Mouse (Mus musculus) embryonic facial prominence, embryonic 14.5 days (tissue): ENCODE data around the gene Trappc10. TPM values are rescaled to one million over a fixed set of nuclear protein-coding genes. Genes with fewer than 3 reads are reported as not detected.

Source experiments
- ATAC-seq: fragments of 200-750 bp; cut with Nextera tagmentation; 2 replicates; pipeline ENCODE4 v1.8.0; 2017; ENCODE audit warnings: low read depth, moderate number of reproducible peaks, moderate TSS enrichment
- DNase-seq: peaks from one replicate; pipeline ENCODE4 v3.0.0-alpha.2; 2015; ENCODE audit warnings: low spot score
- H3K27ac ChIP-seq: fragments of 300-500 bp; sonication (generic); replicated peaks from 2 replicates; pipeline ENCODE4 v1.5.1; 2014; ENCODE audit warnings: low read depth, mild to moderate bottlenecking, low read length, moderate library complexity
- H3K27me3 ChIP-seq: fragments of 300-500 bp; sonication (generic); replicated peaks from 2 replicates; pipeline ENCODE4 v1.6.1; 2014; ENCODE audit warnings: low read length; ENCODE audit not compliant: control insufficient read depth, insufficient read depth
- H3K36me3 ChIP-seq: fragments of 300-500 bp; sonication (generic); 2 replicates; pipeline ENCODE4 v1.6.1; 2014; ENCODE audit warnings: low read length, mixed read lengths; ENCODE audit not compliant: control insufficient read depth, insufficient read depth
- H3K4me1 ChIP-seq: fragments of 300-500 bp; sonication (generic); 2 replicates; pipeline ENCODE4 v1.6.1; 2014; ENCODE audit warnings: antibody characterized with exemption, low read length; ENCODE audit not compliant: control insufficient read depth, insufficient read depth
- H3K4me2 ChIP-seq: fragments of 300-500 bp; sonication (generic); 2 replicates; pipeline ENCODE4 v1.6.1; 2014; ENCODE audit warnings: low read depth, mild to moderate bottlenecking, low read length, moderate library complexity, mixed read lengths
- H3K4me3 ChIP-seq: fragments of 300-500 bp; sonication (generic); 2 replicates; pipeline ENCODE4 v1.5.1; 2014; ENCODE audit warnings: low read depth, mild to moderate bottlenecking, low read length
- H3K9ac ChIP-seq: fragments of 300-500 bp; sonication (generic); 2 replicates; pipeline ENCODE4 v1.6.1; 2014; ENCODE audit warnings: low read depth, mild to moderate bottlenecking, low read length, moderate library complexity, mixed read lengths
- H3K9me3 ChIP-seq: fragments of 300-500 bp; sonication (generic); 2 replicates; pipeline ENCODE4 v1.6.1; 2016; ENCODE audit warnings: low read length; ENCODE audit not compliant: control insufficient read depth
- WGBS: fragments of 180-500 bp; shearing (Covaris S2); extraction: QIAGEN DNeasy Blood & Tissue Kit; methylation state at CpG from one replicate; pipeline ENCODE4 v1.1.7; 2014; 5-methylcytosine and 5-hydroxymethylcytosine counted together
- polyA plus RNA-seq: library from polyadenylated mRNA; unstranded; fragments of >200 nt; fragmentation: Nextera tagmentation; extraction: Ambion mirVana; gene quantifications from 2 replicates; pipeline ENCODE4 v1.2.1, GENCODE M21; 2014

Trappc10 gene
- polyA plus RNA-seq, 1 experiment from 2014 or later, result 17.4 TPM

DNA sequence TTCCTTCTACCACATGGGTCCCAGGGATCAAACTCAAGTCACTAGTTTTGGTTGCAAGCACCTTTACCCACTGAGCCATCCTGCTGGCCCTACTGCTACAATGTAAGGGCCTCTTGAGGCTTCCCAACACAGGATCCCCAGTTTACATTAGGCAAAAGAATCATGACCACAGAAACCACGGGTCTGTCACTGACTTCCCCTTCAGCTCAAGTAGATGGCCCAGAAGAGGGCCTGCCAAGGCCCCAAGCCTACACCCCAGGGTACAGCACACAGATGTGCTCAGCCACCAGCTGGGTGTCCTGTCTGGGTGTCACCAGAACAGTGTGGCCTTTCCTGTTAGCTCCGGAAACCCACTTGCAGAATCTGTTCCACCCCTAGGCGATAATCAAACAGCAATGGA, 20.3 kb upstream of the Trappc10 start:
- ATAC-seq (no peak), DNase-seq (no peak)
- peaks cover 8% of the 10 kb centered on the region for H3K4me1 ChIP-seq
- no peak overlapping the region for H3K27ac ChIP-seq
- no peak overlapping the region for H3K4me3 ChIP-seq
- H3K4me2 ChIP-seq, result no peak overlapping the region
- no peaks in the 10 kb centered on the region for H3K36me3 ChIP-seq
- H3K9me3 ChIP-seq, result no peaks in the 10 kb centered on the region
- H3K9ac ChIP-seq, result no peak overlapping the region
- 79% methylated on average over 3 of the region's 3 CpGs for WGBS
- H3K27me3 ChIP-seq, result no peaks in the 10 kb centered on the region

- Histone ChIP-seq H3K27ac (no peak overlapping the region), H3K27me3 (no peaks in the 10 kb centered on the region), H3K9me3 (no peaks in the 10 kb centered on the region), H3K4me3 (no peak overlapping the region), H3K9ac (no peak overlapping the region), H3K4me2 (no peak overlapping the region), H3K4me1 (peaks cover 8% of the 10 kb centered on the region), H3K36me3 (no peaks in the 10 kb centered on the region)
- DNase-seq (no peak), ATAC-seq (no peak)
- WGBS, result 68% methylated on average over 7 of the region's 7 CpGs
These were observed 16.6 kb upstream of the Trappc10 start for GRCm38 (mm10) chr10:78260916-78261650.

- Histone ChIP-seq H3K9ac (no peak overlapping the region), H3K4me3 (no peak overlapping the region), H3K36me3 (no peaks in the 10 kb centered on the region), H3K4me1 (peaks cover 8% of the 10 kb centered on the region), H3K27ac (no peak overlapping the region), H3K9me3 (no peaks in the 10 kb centered on the region), H3K27me3 (no peaks in the 10 kb centered on the region), H3K4me2 (no peak overlapping the region)
- DNase-seq (peak; percentile 83), ATAC-seq (peak; percentile 67)
- 17% methylated on average over 5 of the region's 5 CpGs for WGBS
These were observed 15.9 kb upstream of the Trappc10 start for GRCm38 (mm10) chr10:78260322-78260721.

DNA sequence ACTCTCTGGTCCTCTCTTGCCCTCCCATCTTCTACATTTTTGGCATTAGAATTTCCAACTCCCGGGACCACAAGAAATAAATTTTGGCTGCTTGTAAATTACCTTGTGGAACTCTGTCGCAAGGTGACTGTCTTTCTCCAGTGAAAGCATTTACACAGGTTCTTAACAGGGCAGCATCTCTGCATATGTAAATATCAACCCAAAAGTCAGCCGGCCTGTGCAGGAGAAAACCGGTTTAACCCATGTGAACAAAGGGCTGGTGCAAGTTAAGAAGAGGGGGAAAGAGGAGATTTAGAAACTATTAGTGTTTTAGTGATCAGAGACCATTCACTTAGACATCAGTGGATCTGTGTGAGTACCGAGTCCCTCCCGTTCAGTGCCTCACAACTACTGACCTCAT, 15.3 kb upstream of the Trappc10 start:
- Histone ChIP-seq H3K27me3 (no peaks in the 10 kb centered on the region), H3K9ac (no peak overlapping the region), H3K4me2 (no peak overlapping the region), H3K36me3 (no peaks in the 10 kb centered on the region), H3K27ac (no peak overlapping the region), H3K4me1 (peaks cover 8% of the 10 kb centered on the region), H3K9me3 (no peaks in the 10 kb centered on the region), H3K4me3 (no peak overlapping the region)
- WGBS, result 45% methylated on average over 6 of the region's 6 CpGs
- DNase-seq (no peak), ATAC-seq (0 out of 2 replicates have a peak, but pooled peaks have one; percentile 18)

- H3K27ac ChIP-seq, result no peak overlapping the region
- H3K9ac ChIP-seq, result no peak overlapping the region
- H3K4me2 ChIP-seq, result no peak overlapping the region
- H3K36me3 ChIP-seq, result no peaks in the 10 kb centered on the region
- DNase-seq (no peak), ATAC-seq (no peak)
- H3K4me1 ChIP-seq, result peaks cover 8% of the 10 kb centered on the region
- no peaks in the 10 kb centered on the region for H3K27me3 ChIP-seq
- WGBS, result 68% methylated on average over 5 of the region's 5 CpGs
- H3K4me3 ChIP-seq, result no peak overlapping the region
- H3K9me3 ChIP-seq, result no peaks in the 10 kb centered on the region
These were observed 14.8 kb upstream of the Trappc10 start for GRCm38 (mm10) chr10:78259230-78259629.

GRCm38 (mm10) chr10:78258142-78258675, 13.8 kb upstream of the Trappc10 start:
- Histone ChIP-seq H3K27me3 (no peaks in the 10 kb centered on the region), H3K36me3 (no peaks in the 10 kb centered on the region), H3K9me3 (no peaks in the 10 kb centered on the region), H3K9ac (no peak overlapping the region), H3K4me1 (peaks cover 8% of the 10 kb centered on the region), H3K4me3 (no peak overlapping the region), H3K27ac (no peak overlapping the region), H3K4me2 (no peak overlapping the region)
- WGBS, result 69% methylated on average over 6 of the region's 6 CpGs
- DNase-seq (no peak), ATAC-seq (no peak)

- H3K36me3 ChIP-seq, result no peaks in the 10 kb centered on the region
- no peaks in the 10 kb centered on the region for H3K9me3 ChIP-seq
- peaks cover 8% of the 10 kb centered on the region for H3K4me1 ChIP-seq
- no peak overlapping the region for H3K9ac ChIP-seq
- H3K4me2 ChIP-seq, result no peak overlapping the region
- DNase-seq (no peak), ATAC-seq (no peak)
- H3K27me3 ChIP-seq, result no peaks in the 10 kb centered on the region
- H3K4me3 ChIP-seq, result no peak overlapping the region
- WGBS, result 75% methylated on average over 4 of the region's 4 CpGs
- H3K27ac ChIP-seq, result no peak overlapping the region
These were observed 11.2 kb upstream of the Trappc10 start for GRCm38 (mm10) chr10:78255646-78256059.

DNA sequence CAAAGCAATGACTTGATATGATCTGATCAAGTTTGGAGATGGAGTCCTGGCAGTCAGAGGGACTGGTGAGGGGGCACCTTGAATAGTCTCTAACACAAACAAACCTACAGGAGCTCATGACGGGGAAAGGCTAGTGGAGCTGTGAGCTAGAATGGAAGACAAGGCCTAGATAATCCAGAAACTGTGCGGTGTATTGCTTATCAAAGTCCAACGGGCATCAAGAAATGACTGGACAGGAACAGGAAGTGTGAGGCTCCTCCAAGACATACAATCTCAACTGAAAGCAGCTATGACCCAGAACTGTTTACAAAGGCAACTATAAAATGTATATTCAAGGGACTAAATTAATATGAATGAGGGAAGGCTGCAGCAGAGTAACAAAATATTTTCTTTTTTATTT, 2.8 kb upstream of the Trappc10 start:
- Histone ChIP-seq H3K27ac (no peak overlapping the region), H3K4me3 (no peak overlapping the region), H3K9ac (no peak overlapping the region), H3K9me3 (no peaks in the 10 kb centered on the region), H3K36me3 (no peaks in the 10 kb centered on the region), H3K4me1 (peaks cover 12% of the 10 kb centered on the region; the same call in 1 of the 2 replicates), H3K4me2 (no peak overlapping the region), H3K27me3 (no peaks in the 10 kb centered on the region)
- DNase-seq (no peak), ATAC-seq (no peak)
- 94% methylated on average over 3 of the region's 3 CpGs for WGBS

GRCm38 (mm10) chr10:78246725-78247124, 2.3 kb upstream of the Trappc10 start:
- ATAC-seq (no peak), DNase-seq (no peak)
- no peaks in the 10 kb centered on the region for H3K9me3 ChIP-seq
- H3K4me3 ChIP-seq, result no peak overlapping the region
- no peak overlapping the region for H3K27ac ChIP-seq
- WGBS, result 83% methylated on average over 4 of the region's 4 CpGs
- no peak overlapping the region for H3K9ac ChIP-seq
- H3K27me3 ChIP-seq, result no peaks in the 10 kb centered on the region
- H3K4me2 ChIP-seq, result no peak overlapping the region
- peaks cover 12% of the 10 kb centered on the region; the same call in 1 of the 2 replicates for H3K4me1 ChIP-seq
- H3K36me3 ChIP-seq, result no peaks in the 10 kb centered on the region
